Mouse (Mus musculus): Measurements from ENCODE around the gene Hsd11b2. TPM values are rescaled to one million over a fixed set of nuclear protein-coding genes. Genes with fewer than 3 reads are reported as not detected.

Gene Hsd11b2
- polyA plus RNA-seq, 1 experiment: not detected

DNA sequence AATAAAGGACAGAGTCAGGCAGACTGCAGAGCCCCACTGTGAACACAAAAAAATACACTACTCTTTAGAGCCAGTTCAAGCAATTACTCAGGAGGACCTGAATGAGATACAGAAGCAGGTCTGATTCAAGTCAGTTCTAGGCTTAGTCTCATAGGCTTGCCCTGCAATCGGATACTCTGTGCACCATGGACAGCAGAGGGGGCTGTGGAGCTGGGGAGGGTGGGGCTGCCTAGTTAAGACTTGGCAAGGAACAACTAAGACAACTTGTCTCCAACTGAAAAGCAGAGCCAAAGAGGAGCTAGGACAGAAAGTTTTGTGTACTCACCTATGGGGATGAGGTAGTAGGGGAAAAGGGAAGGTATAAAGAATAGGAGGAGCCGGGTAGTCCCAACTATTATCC is 13.2 kb downstream of the Hsd11b2 start:
- H3K4me3 ChIP-seq (replicated peaks): no peak overlapping the region
- H3K27me3 ChIP-seq (ENCODE audit: control insufficient read depth): no peaks in the 10 kb centered on the region
- no peak for TF ChIP-seq GATA1 (IDR thresholded peaks at IDR 0.05; ENCODE audit: low read length)
- TF ChIP-seq TAL1 (IDR thresholded peaks at IDR 0.05; ENCODE audit: low read length): no peak
- peaks cover 48% of the 10 kb centered on the region for H3K4me1 ChIP-seq (ENCODE audit: control insufficient read depth)
- H3K9me3 ChIP-seq (ENCODE audit: control insufficient read depth, low read length): no peaks in the 10 kb centered on the region
- peaks cover 95% of the 10 kb centered on the region for H3K36me3 ChIP-seq (ENCODE audit: control insufficient read depth)

DNA sequence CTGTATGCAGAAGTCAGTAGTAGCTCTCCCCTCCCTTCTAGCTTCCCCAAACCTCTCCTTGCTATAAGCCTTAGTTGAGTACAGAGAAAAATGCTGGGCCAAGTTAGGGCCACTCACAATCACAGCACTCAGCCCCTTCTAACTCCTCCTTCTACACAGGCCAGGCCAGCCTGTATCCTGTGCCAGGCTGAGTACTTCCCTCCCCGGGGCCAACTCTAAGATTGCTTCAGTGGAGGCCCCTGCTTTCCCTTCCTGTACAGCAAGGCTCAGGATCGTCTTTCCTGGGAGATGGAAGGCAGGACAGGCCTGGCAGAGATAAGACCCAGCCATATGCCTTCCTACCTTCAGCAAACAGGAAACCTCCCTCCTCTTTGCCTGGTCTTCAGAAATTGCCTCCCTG is 14.9 kb downstream of the Hsd11b2 start:
- Histone ChIP-seq H3K4me1 (ENCODE audit: control insufficient read depth) (peaks cover 49% of the 10 kb centered on the region), H3K27me3 (ENCODE audit: control insufficient read depth) (no peaks in the 10 kb centered on the region), H3K9me3 (ENCODE audit: control insufficient read depth, low read length) (no peaks in the 10 kb centered on the region), H3K4me3 (replicated peaks) (no peak overlapping the region), H3K36me3 (ENCODE audit: control insufficient read depth) (peaks cover 95% of the 10 kb centered on the region)
- TF ChIP-seq GATA1 (IDR thresholded peaks at IDR 0.05; ENCODE audit: low read length) (no peak), TAL1 (IDR thresholded peaks at IDR 0.05; ENCODE audit: low read length) (no peak)

DNA sequence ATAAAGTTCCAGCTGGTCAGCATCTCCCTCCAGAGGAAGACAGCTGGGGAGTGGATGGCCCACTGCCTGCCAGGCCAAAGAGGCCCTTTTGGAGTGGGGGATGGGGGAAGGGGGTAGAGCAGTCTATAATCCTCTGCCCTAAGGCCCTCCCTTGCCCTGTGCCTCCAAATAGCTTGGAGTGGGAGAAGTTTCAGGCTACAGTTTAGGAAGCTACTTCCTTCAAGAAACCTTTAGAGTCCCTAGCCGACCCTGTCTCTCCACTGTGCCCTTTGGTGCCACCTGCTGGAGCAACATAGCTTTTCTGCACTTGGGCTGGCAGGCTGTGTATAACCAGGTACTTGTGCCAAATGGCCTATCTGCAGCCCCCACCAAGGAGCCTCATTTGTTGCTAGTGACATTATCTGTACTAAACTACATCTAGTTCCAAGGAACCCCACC is 15.4 kb downstream of the Hsd11b2 start:
- TF ChIP-seq GATA1 (IDR thresholded peaks at IDR 0.05; ENCODE audit: low read length): no peak
- TF ChIP-seq TAL1 (IDR thresholded peaks at IDR 0.05; ENCODE audit: low read length): no peak
- no peaks in the 10 kb centered on the region for H3K27me3 ChIP-seq (ENCODE audit: control insufficient read depth)
- H3K36me3 ChIP-seq (ENCODE audit: control insufficient read depth): peaks cover 95% of the 10 kb centered on the region
- peaks cover 54% of the 10 kb centered on the region for H3K4me1 ChIP-seq (ENCODE audit: control insufficient read depth)
- H3K4me3 ChIP-seq (replicated peaks): no peak overlapping the region
- H3K9me3 ChIP-seq (ENCODE audit: control insufficient read depth, low read length): no peaks in the 10 kb centered on the region

DNA sequence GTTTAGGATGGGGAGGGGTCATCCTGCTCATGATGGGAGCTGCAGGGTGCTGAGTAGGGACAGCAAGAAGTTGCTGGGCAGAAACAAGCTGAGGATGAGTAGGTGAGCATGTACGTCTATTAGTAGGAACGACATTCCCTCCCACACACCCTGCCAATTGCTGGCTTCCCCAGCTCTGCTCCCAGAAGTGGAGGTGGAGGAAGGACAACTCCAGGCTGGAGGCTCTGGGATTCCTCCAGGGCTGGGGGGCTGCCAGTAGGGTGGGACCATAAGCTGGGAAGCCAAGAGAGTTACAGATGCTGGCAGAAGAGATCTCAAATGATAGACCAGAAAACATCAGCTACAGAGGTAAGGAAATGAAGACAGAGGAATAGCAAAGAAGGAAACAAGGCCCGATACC is 18.0 kb downstream of the Hsd11b2 start:
- Histone ChIP-seq H3K4me1 (ENCODE audit: control insufficient read depth) (peaks cover 67% of the 10 kb centered on the region), H3K27me3 (ENCODE audit: control insufficient read depth) (no peaks in the 10 kb centered on the region), H3K4me3 (replicated peaks) (no peak overlapping the region), H3K9me3 (ENCODE audit: control insufficient read depth, low read length) (no peaks in the 10 kb centered on the region), H3K36me3 (ENCODE audit: control insufficient read depth) (peaks cover 85% of the 10 kb centered on the region)
- TF ChIP-seq TAL1 (IDR thresholded peaks at IDR 0.05; ENCODE audit: low read length) (no peak), GATA1 (IDR thresholded peaks at IDR 0.05; ENCODE audit: low read length) (no peak)

DNA sequence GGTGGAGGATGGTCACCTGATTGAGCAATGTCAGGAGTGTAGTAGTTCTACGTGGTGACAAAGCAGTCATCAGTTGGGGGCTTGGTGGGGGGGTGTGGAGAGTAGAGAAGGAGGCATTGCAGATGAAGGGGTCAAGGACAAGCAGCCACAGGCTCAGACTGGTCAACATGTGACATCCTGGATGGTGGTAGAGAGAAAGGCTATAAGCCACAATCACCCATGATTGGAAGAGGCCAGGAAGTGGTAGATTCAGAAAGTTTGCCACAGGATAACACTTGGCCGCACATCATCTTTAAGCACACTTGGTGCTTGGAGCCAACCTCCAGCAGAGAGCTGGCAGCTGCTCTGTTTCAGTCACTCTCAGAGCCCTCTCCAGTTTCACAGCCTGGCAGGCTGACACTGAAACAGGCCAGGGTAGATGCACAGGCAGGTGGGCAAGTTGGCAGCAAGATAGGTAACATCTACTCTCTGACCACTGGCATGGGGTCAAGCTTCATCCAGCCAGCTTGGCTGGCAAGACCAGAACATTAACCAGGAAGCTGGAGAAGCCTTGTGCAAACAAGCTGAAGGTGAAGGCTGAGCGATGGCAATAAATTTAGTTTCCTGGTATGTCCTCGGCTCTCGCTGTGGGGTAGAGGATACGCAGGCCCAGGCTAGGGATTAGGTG is 18.6 kb downstream of the Hsd11b2 start:
- H3K36me3 ChIP-seq (ENCODE audit: control insufficient read depth): peaks cover 86% of the 10 kb centered on the region
- TF ChIP-seq TAL1 (IDR thresholded peaks at IDR 0.05; ENCODE audit: low read length) (no peak), GATA1 (IDR thresholded peaks at IDR 0.05; ENCODE audit: low read length) (no peak)
- no peak overlapping the region for H3K4me3 ChIP-seq (replicated peaks)
- no peaks in the 10 kb centered on the region for H3K9me3 ChIP-seq (ENCODE audit: control insufficient read depth, low read length)
- H3K27me3 ChIP-seq (ENCODE audit: control insufficient read depth): no peaks in the 10 kb centered on the region
- peaks cover 67% of the 10 kb centered on the region for H3K4me1 ChIP-seq (ENCODE audit: control insufficient read depth)

DNA sequence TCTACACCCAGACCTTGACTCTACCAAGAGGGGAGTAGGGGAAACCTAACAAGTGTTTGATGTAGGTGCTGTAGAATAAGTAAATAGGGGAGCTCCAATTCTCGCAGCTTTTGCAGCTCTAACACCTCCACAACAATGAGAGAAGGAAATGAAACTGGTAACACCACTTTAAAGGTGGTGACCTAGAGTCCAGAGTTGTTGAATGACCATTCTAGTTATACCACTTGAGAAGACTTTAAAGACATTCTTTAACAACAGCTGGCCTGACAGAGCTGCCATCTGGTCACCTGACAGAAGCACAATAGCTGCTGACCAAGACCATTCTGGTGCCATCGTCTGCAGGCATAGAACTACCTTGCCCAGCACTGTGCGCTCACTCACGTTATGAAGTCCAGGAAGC is 20.4 kb downstream of the Hsd11b2 start:
- H3K36me3 ChIP-seq (ENCODE audit: control insufficient read depth): peaks cover 75% of the 10 kb centered on the region
- no peaks in the 10 kb centered on the region for H3K27me3 ChIP-seq (ENCODE audit: control insufficient read depth)
- TF ChIP-seq TAL1 (IDR thresholded peaks at IDR 0.05; ENCODE audit: low read length): no peak
- no peak for TF ChIP-seq GATA1 (IDR thresholded peaks at IDR 0.05; ENCODE audit: low read length)
- no peak overlapping the region for H3K4me3 ChIP-seq (replicated peaks)
- H3K4me1 ChIP-seq (ENCODE audit: control insufficient read depth): peaks cover 69% of the 10 kb centered on the region
- no peaks in the 10 kb centered on the region for H3K9me3 ChIP-seq (ENCODE audit: control insufficient read depth, low read length)

DNA sequence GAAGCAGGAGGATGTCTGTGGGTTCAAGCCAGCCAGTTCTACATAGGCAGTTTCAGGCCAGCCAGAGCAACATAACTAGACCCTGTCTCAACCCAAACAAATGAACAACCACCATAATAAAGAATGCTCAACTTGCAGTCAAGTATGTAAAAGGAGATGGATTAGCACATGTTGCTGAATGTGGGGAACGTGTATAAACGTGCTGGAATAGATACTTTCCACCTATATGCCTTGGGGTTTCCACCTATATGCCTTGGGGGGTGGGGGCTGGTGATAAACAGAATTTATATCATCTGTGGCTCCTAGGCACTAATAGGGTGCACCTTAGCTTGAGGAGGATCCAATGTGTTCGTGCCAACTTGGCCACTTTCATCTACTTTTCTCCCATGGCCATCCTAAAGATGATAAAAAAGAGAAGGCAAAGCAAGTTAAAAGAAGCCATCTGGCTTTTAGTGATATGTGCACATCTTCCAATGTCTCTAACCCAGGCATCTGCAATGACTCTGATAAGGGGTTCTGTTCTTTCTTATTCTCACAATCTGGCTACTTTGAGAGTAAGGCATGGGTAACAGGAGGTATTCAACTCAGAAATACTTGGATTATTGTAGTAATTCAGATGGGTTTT is 23.6 kb downstream of the Hsd11b2 start:
- Histone ChIP-seq H3K4me3 (replicated peaks) (peak overlapping the region; percentile 36), H3K27me3 (ENCODE audit: control insufficient read depth) (no peaks in the 10 kb centered on the region), H3K4me1 (ENCODE audit: control insufficient read depth) (peaks cover 86% of the 10 kb centered on the region), H3K9me3 (ENCODE audit: control insufficient read depth, low read length) (no peaks in the 10 kb centered on the region), H3K36me3 (ENCODE audit: control insufficient read depth) (peaks cover 71% of the 10 kb centered on the region)
- TF ChIP-seq TAL1 (IDR thresholded peaks at IDR 0.05; ENCODE audit: low read length) (peak; percentile 84), GATA1 (IDR thresholded peaks at IDR 0.05; ENCODE audit: low read length) (peak; percentile 73)

DNA sequence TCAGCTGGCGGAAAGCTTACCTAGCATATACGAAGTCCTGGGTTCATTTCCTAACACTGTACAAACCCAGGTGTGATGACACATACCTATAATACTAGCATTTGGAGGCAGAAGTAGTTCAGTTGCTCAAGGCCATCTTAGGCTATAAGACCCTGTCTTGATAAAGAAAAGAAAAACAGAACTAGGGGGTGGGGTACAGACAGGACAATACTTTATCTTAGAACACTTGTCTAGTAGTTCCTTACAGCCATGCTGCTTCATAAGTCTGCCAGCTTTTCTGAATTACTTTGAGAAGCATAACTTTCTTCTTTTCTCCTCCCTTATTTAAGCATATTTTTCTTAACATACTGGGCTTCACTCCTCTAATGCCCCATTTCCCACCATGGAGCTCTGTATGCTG is 24.3 kb downstream of the Hsd11b2 start:
- Histone ChIP-seq H3K36me3 (ENCODE audit: control insufficient read depth) (peaks cover 66% of the 10 kb centered on the region), H3K9me3 (ENCODE audit: control insufficient read depth, low read length) (no peaks in the 10 kb centered on the region), H3K27me3 (ENCODE audit: control insufficient read depth) (no peaks in the 10 kb centered on the region), H3K4me1 (ENCODE audit: control insufficient read depth) (peaks cover 87% of the 10 kb centered on the region), H3K4me3 (replicated peaks) (no peak overlapping the region)
- TF ChIP-seq GATA1 (IDR thresholded peaks at IDR 0.05; ENCODE audit: low read length) (no peak), TAL1 (IDR thresholded peaks at IDR 0.05; ENCODE audit: low read length) (no peak)

DNA sequence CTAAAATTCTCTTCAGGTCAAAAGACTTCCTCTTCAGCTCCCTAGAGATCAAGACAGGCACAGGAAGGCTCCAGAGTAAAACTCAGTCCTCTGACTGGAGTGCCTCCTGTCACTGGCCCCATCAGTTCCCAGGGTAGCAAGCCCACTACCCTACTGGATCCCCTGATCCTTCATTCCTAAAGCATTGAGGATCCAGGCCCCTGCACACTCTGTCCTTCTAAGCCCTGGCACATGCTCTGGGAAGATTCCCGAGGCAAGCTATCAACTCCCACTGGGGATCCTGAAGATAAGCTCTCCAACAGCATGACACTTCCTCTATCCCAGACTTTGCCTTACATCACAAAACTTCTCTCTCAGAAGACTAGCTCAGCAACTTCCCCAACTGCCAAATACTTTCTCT is 25.1 kb downstream of the Hsd11b2 start:
- TF ChIP-seq TAL1 (IDR thresholded peaks at IDR 0.05; ENCODE audit: low read length) (no peak), GATA1 (IDR thresholded peaks at IDR 0.05; ENCODE audit: low read length) (no peak)
- Histone ChIP-seq H3K9me3 (ENCODE audit: control insufficient read depth, low read length) (no peaks in the 10 kb centered on the region), H3K4me3 (replicated peaks) (no peak overlapping the region), H3K36me3 (ENCODE audit: control insufficient read depth) (peaks cover 60% of the 10 kb centered on the region), H3K4me1 (ENCODE audit: control insufficient read depth) (peaks cover 81% of the 10 kb centered on the region), H3K27me3 (ENCODE audit: control insufficient read depth) (no peaks in the 10 kb centered on the region)

Measured in erythroblast, embryonic 14.5 days (primary cell).